Mouse (Mus musculus): ENCODE data around the gene Ica1. TPM values are rescaled to one million over a fixed set of nuclear protein-coding genes. Genes with fewer than 3 reads are reported as not detected.

Gene Ica1
- polyA plus RNA-seq, 1 experiment, result 48.6 TPM

DNA sequence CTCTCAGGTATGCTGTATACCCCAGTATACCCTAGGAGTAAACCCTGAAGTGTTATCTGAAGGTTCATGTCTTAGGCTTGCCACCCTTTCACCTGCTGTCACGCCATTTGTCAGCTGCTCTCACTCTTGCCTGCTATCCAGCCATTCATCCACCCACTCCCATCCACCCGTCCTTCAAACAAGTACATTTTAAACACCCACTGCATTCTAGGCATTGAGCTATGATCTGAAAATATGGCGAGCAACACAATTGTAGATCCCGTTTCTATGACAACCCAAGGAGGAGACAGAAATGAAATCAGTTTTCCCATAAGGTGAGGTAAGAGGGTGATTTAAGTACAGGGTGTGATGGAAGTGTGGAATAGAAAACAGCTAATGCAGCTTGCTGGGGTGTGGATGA, 140.2 kb downstream of the Ica1 start:
- Histone ChIP-seq H3K9me3 (no peaks in the 10 kb centered on the region), H3K36me3 (replicated peaks; ENCODE audit: low read length) (peaks cover 47% of the 10 kb centered on the region), H3K27me3 (replicated peaks) (no peaks in the 10 kb centered on the region), H3K4me3 (replicated peaks) (no peak overlapping the region), H3K4me1 (peaks cover 40% of the 10 kb centered on the region)
- TF ChIP-seq GATA1 (IDR thresholded peaks at IDR 0.05; ENCODE audit: borderline replicate concordance, low read length) (no peak), FLI1 (IDR thresholded peaks at IDR 0.05; ENCODE audit: low read length) (no peak)

DNA sequence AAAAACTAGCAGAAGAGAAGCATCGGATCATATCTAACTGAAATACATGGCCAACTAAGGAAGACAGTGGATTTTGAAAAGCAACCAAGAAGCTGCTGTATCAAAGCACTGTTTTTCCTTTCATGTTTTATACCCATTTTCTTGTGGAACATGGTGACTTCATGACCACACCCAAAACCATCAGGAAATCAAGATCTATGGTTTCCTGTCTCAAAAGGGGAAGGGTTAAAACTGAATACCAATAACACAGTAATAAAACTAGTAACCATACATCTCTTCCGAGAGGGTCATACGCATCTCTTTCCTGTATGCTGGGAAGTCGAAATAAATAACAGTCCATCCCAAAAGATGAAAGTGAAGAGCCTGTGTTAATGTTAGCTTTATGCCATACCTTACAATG, 145.6 kb downstream of the Ica1 start:
- TF ChIP-seq GATA1 (IDR thresholded peaks at IDR 0.05; ENCODE audit: borderline replicate concordance, low read length), result no peak
- TF ChIP-seq FLI1 (IDR thresholded peaks at IDR 0.05; ENCODE audit: low read length), result no peak
- Histone ChIP-seq H3K36me3 (replicated peaks; ENCODE audit: low read length) (peaks cover 48% of the 10 kb centered on the region), H3K9me3 (no peaks in the 10 kb centered on the region), H3K27me3 (replicated peaks) (no peaks in the 10 kb centered on the region), H3K4me1 (peaks cover 22% of the 10 kb centered on the region), H3K4me3 (replicated peaks) (no peak overlapping the region)

DNA sequence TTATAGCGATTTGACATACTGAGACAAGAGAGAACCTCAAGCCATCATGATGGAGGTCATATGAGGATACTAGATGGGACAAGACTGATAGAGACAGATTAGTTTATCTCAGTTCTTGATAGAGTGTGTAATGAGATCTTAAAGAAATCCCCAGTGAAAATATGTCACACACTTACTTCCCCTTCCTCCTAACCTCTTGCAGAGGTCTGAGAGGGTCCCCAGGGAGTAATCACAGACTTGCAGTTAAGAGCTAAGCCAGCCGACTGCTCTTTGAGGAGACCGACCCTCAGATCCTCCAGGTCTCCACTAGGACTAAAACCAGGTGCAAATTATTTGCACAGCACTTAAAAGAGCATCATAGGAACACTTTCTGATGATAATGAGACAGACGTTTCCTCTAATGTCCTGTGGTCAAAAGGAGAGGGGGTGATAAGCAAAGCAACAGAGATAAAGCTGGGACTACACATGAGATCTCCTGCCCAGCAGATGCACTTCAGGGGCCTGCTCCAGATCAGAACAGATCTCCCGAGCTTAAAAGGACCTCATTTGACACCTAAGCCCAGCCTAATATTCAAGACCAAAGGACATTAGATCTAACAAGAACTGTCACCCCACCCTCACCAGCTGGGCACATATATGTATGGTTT, 146.2 kb downstream of the Ica1 start:
- H3K36me3 ChIP-seq (replicated peaks; ENCODE audit: low read length), result peaks cover 42% of the 10 kb centered on the region
- no peaks in the 10 kb centered on the region for H3K27me3 ChIP-seq (replicated peaks)
- H3K4me3 ChIP-seq (replicated peaks), result no peak overlapping the region
- no peaks in the 10 kb centered on the region for H3K9me3 ChIP-seq
- H3K4me1 ChIP-seq, result peaks cover 22% of the 10 kb centered on the region
- TF ChIP-seq GATA1 (IDR thresholded peaks at IDR 0.05; ENCODE audit: borderline replicate concordance, low read length) (no peak), FLI1 (IDR thresholded peaks at IDR 0.05; ENCODE audit: low read length) (no peak)

DNA sequence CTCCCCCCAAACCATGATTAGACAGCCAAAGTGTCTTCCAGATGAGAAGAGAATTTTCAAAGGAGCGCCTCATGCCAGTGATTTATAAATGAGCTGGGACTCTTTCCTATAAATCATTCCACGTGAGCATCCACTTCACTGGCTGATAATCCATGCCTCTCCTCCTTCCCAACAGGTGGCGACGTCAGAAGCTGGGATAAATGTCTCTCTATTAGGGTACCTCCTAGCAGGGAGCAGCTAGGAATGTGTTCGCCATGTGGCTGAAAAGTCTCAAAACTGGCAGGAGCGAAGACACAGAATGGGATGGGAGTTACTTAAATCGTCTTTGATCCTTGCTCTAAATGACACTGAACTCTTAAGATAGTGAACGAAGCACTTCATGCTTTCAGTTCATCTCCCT, 146.9 kb downstream of the Ica1 start:
- Histone ChIP-seq H3K4me3 (replicated peaks) (no peak overlapping the region), H3K9me3 (no peaks in the 10 kb centered on the region), H3K36me3 (replicated peaks; ENCODE audit: low read length) (peaks cover 37% of the 10 kb centered on the region), H3K4me1 (peaks cover 22% of the 10 kb centered on the region), H3K27me3 (replicated peaks) (no peaks in the 10 kb centered on the region)
- TF ChIP-seq FLI1 (IDR thresholded peaks at IDR 0.05; ENCODE audit: low read length), result no peak
- no peak for TF ChIP-seq GATA1 (IDR thresholded peaks at IDR 0.05; ENCODE audit: borderline replicate concordance, low read length)

DNA sequence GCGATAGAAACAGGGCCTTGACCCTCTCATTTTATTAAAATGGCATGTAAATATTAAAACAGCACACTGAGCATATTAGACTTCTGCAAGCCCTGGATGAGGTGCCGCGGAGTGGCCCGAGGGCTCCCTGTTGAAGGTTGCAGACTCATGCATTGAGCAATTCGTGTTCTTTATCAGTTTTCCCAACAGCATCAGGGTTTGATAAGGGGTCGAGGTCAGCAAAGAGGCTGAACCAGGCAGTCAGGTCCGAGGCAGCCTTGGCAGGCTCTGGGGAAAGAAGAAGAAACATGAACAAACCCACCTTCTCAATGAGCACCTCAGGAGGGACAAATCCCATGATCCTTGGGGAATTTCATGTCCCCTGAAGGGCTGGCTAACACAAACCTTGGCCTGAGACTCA, 147.8 kb downstream of the Ica1 start:
- Histone ChIP-seq H3K36me3 (replicated peaks; ENCODE audit: low read length) (peaks cover 35% of the 10 kb centered on the region), H3K4me1 (peaks cover 22% of the 10 kb centered on the region), H3K9me3 (no peaks in the 10 kb centered on the region), H3K27me3 (replicated peaks) (no peaks in the 10 kb centered on the region), H3K4me3 (replicated peaks) (no peak overlapping the region)
- TF ChIP-seq GATA1 (IDR thresholded peaks at IDR 0.05; ENCODE audit: borderline replicate concordance, low read length) (no peak), FLI1 (IDR thresholded peaks at IDR 0.05; ENCODE audit: low read length) (no peak)

DNA sequence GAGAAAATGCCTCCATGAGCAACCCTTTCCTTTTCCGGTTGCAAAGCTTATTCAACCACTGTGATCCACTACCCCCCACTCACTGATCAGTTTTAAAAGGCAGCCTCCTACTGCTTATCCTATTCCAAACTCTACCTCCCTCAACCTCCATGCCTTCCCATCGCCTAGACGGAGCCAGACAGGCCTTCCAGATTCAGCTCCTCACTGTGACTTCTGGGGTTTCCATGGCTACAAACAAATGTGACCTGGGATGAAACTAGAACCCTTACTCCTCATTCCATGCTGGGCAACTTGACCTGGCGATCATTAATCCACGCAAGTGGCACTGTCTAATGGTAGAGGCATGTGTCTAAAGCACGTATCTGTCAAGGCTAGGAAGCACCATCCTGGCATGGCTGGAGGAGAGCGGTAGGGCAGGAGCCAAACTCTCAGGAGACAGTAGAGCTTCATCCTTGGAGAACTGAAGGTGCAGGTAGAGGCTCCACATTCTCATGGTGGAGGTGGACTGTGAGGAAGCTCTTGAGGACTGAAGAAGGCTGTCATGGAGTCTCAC, 149.5 kb downstream of the Ica1 start:
- TF ChIP-seq FLI1 (IDR thresholded peaks at IDR 0.05; ENCODE audit: low read length), result no peak
- TF ChIP-seq GATA1 (IDR thresholded peaks at IDR 0.05; ENCODE audit: borderline replicate concordance, low read length), result no peak
- Histone ChIP-seq H3K4me1 (peaks cover 22% of the 10 kb centered on the region), H3K9me3 (no peaks in the 10 kb centered on the region), H3K27me3 (replicated peaks) (no peaks in the 10 kb centered on the region), H3K4me3 (replicated peaks) (no peak overlapping the region), H3K36me3 (replicated peaks; ENCODE audit: low read length) (peaks cover 31% of the 10 kb centered on the region)

DNA sequence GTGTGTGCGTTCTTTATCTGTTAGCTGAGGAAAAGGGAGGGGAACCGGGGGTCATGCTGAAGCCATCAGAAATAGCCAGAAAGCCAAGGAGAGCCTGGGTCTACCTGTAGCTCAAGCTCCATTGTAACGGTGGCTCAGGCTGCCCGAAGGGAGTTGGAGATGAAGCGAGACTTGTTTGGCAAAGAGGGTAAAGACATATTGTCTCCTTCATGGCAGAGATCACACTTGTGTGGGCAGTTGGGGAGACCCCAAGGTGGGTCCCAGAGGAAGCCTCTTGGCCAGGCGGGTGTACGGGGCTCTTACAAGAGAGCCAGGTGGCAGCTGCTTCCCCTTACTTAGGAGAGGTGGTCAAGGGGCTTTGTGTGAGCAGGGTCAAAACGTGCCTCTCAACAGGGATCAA, 150.1 kb downstream of the Ica1 start:
- no peaks in the 10 kb centered on the region for H3K27me3 ChIP-seq (replicated peaks)
- peaks cover 31% of the 10 kb centered on the region for H3K36me3 ChIP-seq (replicated peaks; ENCODE audit: low read length)
- no peak overlapping the region for H3K4me3 ChIP-seq (replicated peaks)
- peaks cover 22% of the 10 kb centered on the region for H3K4me1 ChIP-seq
- no peak for TF ChIP-seq FLI1 (IDR thresholded peaks at IDR 0.05; ENCODE audit: low read length)
- no peak for TF ChIP-seq GATA1 (IDR thresholded peaks at IDR 0.05; ENCODE audit: borderline replicate concordance, low read length)
- no peaks in the 10 kb centered on the region for H3K9me3 ChIP-seq

DNA sequence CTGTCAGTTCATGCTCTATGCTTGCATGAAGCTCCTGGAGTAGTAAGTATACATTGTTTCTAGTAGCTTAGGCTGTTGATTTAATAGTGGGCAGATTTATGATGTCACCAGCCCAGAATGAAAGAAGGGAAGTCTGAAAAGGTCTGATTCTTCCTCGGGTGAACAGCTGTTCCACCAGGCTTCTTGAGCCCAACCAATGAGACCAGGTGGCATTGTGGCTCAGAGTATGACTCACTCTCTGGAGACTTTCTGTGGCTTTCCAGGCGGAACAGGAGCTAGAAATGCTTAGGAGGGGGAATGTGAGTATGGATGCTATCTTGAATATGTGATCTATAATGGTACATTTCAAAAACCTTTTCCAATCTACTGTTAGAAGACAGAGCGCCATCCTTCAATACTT, 155.2 kb downstream of the Ica1 start:
- Histone ChIP-seq H3K36me3 (replicated peaks; ENCODE audit: low read length) (peaks cover 2% of the 10 kb centered on the region), H3K4me3 (replicated peaks) (no peak overlapping the region), H3K27me3 (replicated peaks) (no peaks in the 10 kb centered on the region), H3K9me3 (peaks cover 6% of the 10 kb centered on the region; the same call in 1 of the 2 replicates), H3K4me1 (peaks cover 26% of the 10 kb centered on the region)
- TF ChIP-seq FLI1 (IDR thresholded peaks at IDR 0.05; ENCODE audit: low read length) (no peak), GATA1 (IDR thresholded peaks at IDR 0.05; ENCODE audit: borderline replicate concordance, low read length) (no peak)

DNA sequence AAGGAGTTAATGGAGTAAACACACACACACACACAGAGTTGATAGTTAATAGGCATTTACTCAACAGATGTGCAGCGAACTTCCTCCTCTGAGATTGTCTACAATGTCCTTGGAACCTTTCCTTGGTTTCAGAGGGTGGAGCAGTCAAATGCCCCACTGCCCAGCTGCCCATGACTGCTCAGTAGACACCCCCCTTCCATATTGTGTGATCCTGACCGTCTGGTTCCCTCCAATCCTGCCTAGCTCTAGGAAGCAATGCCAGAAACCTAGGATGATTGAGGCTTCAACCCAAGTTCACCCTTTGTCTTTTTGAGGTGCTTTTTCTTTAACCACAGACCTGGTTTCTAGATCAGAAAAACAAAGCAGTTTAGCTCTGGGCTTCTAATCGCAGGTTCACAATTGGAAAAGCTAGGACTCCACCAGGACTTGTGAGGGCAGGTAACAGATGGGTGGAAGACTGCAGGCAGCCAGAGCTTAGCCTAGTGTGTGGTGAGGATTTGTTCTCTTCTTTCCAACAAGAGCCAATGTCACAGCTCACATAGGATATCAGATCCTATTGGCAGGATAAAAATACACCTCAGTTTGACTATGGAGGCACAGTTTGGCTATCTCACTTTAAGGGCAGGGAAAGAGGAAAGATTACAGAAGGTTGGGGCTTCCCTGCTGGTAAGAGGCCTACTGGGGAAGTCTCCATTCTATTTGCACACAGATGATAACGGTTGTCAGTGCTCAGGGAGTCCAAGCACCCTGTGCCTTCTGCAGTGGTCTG, 158.5 kb downstream of the Ica1 start:
- Histone ChIP-seq H3K4me1 (peaks cover 26% of the 10 kb centered on the region), H3K9me3 (peaks cover 6% of the 10 kb centered on the region; the same call in 1 of the 2 replicates), H3K36me3 (replicated peaks; ENCODE audit: low read length) (peaks cover 2% of the 10 kb centered on the region), H3K4me3 (replicated peaks) (no peak overlapping the region), H3K27me3 (replicated peaks) (no peaks in the 10 kb centered on the region)
- TF ChIP-seq GATA1 (IDR thresholded peaks at IDR 0.05; ENCODE audit: borderline replicate concordance, low read length) (no peak), FLI1 (IDR thresholded peaks at IDR 0.05; ENCODE audit: low read length) (no peak)

DNA sequence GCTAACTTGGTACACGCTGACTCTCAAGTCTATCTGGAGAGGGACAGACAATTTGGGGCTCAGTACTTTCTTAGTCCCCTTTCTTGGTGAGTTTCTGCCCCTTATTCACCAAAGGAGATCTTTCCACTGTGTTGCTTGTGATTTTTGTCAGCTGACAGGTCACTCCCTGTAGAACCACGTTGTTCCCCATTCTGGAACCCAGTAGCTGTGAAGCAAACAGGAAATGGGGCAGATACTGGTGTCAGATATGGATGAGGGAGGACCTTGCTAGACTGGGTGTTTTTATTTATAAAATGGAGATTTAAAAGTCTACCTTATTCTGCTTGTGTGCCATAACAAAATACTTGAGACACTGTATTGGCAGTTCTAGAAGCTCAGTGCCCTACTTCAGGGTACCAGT, 160.9 kb downstream of the Ica1 start:
- peaks cover 26% of the 10 kb centered on the region for H3K4me1 ChIP-seq
- H3K4me3 ChIP-seq (replicated peaks), result no peak overlapping the region
- H3K9me3 ChIP-seq, result peaks cover 6% of the 10 kb centered on the region; the same call in 1 of the 2 replicates
- peaks cover 2% of the 10 kb centered on the region for H3K36me3 ChIP-seq (replicated peaks; ENCODE audit: low read length)
- no peaks in the 10 kb centered on the region for H3K27me3 ChIP-seq (replicated peaks)
- TF ChIP-seq GATA1 (IDR thresholded peaks at IDR 0.05; ENCODE audit: borderline replicate concordance, low read length) (no peak), FLI1 (IDR thresholded peaks at IDR 0.05; ENCODE audit: low read length) (no peak)
